Mouse (Mus musculus) bone marrow macrophage, adult 2 months (primary cell): Measurements from ENCODE around the gene Tnfrsf19.

ENCODE experiments used
- CTCF ChIP-seq: IDR thresholded peaks from 2 replicates; pipeline ENCODE4 v1.5.1; 2012; ENCODE audit warnings: low read depth, mild to moderate bottlenecking, low read length, moderate library complexity
- POLR2A ChIP-seq: IDR thresholded peaks from 2 replicates; pipeline ENCODE4 v1.6.1; 2012; ENCODE audit warnings: mild to moderate bottlenecking, low read depth, low read length, borderline replicate concordance

DNA sequence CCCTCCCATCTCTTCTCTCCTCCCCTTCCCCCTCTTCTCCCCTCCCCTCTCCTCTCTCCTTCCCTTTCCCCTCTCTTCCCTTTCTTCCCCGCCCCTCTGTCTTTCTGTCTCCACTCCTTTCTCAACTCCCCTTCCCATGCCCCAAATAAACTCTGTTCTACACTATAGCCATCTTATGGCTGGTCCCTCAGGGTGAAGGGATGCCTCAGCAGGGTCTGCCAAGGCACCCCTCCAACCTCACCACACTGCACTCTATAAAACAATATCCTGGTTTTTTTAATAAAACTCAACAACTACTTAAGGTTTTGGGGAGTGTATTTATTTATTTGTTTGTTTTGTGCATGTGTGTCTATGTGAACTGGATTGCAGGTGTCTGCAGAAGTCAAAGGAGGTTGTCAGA is 9.6 kb upstream of the Tnfrsf19 start:
- TF ChIP-seq POLR2A, result no peak
- no peak for TF ChIP-seq CTCF
